Mouse (Mus musculus) megakaryocyte, embryonic 14.5 days (primary cell): Measurements from ENCODE around the gene Tmem110. TPM values are rescaled to one million over a fixed set of nuclear protein-coding genes. Genes with fewer than 3 reads are reported as not detected.

Experiments used
- H3K27me3 ChIP-seq: replicated peaks from 2 replicates; pipeline ENCODE3; 2012; ENCODE audit warnings: inconsistent platforms
- H3K36me3 ChIP-seq: replicated peaks from 2 replicates; pipeline ENCODE3; 2012; ENCODE audit warnings: low read length, inconsistent platforms, mixed read lengths
- H3K4me1 ChIP-seq: 2 replicates; pipeline ENCODE4 v1.6.1; 2012; ENCODE audit warnings: inconsistent platforms
- H3K4me3 ChIP-seq: replicated peaks from 2 replicates; pipeline ENCODE3; 2012; ENCODE audit warnings: moderate library complexity, mild to moderate bottlenecking, inconsistent platforms
- H3K9me3 ChIP-seq: 2 replicates; pipeline ENCODE4 v1.6.1; 2012; ENCODE audit warnings: inconsistent platforms
- FLI1 ChIP-seq: IDR thresholded peaks from 2 replicates; pipeline ENCODE4 v1.6.1; 2012; ENCODE audit warnings: low read length, inconsistent platforms, mixed read lengths
- GATA1 ChIP-seq: IDR thresholded peaks from 3 replicates; pipeline ENCODE4 v1.6.1; 2012; ENCODE audit warnings: mixed read lengths, low read length, inconsistent platforms, borderline replicate concordance
- polyA plus RNA-seq: library from polyadenylated mRNA; stranded (reverse); fragments of >175 nt; gene quantifications from 2 replicates; pipeline ENCODE4 v1.2.3, GENCODE M21; 2012; ENCODE audit warnings: low replicate concordance; ENCODE audit not compliant: insufficient read depth

Gene Tmem110
- polyA plus RNA-seq, 1 experiment, result 21.4 TPM

GRCm38 (mm10) chr14:30886204-30886603, 60.8 kb downstream of the Tmem110 start, which contains the start of gene Itih4:
Gene Itih4, plus strand, starts transcription at chr14:30886476.
- Histone ChIP-seq H3K4me3 (no peak within 1 kb of the TSS), H3K36me3 (no peaks in the 10 kb centered on the region), H3K9me3 (no peaks in the 10 kb centered on the region)

GRCm38 (mm10) chr14:30888271-30888732, 62.9 kb downstream of the Tmem110 start:
- TF ChIP-seq GATA1 (no peak), FLI1 (no peak)
- H3K9me3 ChIP-seq, result no peaks in the 10 kb centered on the region
- no peaks in the 10 kb centered on the region for H3K36me3 ChIP-seq
- peak overlapping the region; percentile 51 for H3K4me3 ChIP-seq
- H3K27me3 ChIP-seq, result peaks cover 59% of the 10 kb centered on the region
- H3K4me1 ChIP-seq, result peaks cover 19% of the 10 kb centered on the region

More at GRCm38 (mm10) chr14:30886204-30886603, 60.8 kb downstream of the Tmem110 start, which contains the start of gene Itih4:
- TF ChIP-seq GATA1, result no peak
- TF ChIP-seq FLI1, result no peak
- Histone ChIP-seq H3K27me3 (peaks cover 46% of the 10 kb centered on the region), H3K4me1 (peaks cover 30% of the 10 kb centered on the region)

GRCm38 (mm10) chr14:30899972-30900371, 74.6 kb downstream of the Tmem110 start:
- TF ChIP-seq FLI1 (no peak), GATA1 (no peak)
- peaks cover 11% of the 10 kb centered on the region for H3K27me3 ChIP-seq
- no peaks in the 10 kb centered on the region for H3K36me3 ChIP-seq
- H3K9me3 ChIP-seq, result peaks cover 8% of the 10 kb centered on the region
- peaks cover 61% of the 10 kb centered on the region for H3K4me1 ChIP-seq
- H3K4me3 ChIP-seq, result peak overlapping the region; percentile 65

- Histone ChIP-seq H3K27me3 (peaks cover 5% of the 10 kb centered on the region), H3K36me3 (no peaks in the 10 kb centered on the region), H3K4me3 (no peak overlapping the region), H3K4me1 (peaks cover 53% of the 10 kb centered on the region), H3K9me3 (peaks cover 8% of the 10 kb centered on the region)
- TF ChIP-seq GATA1 (no peak), FLI1 (no peak)
Measured at GRCm38 (mm10) chr14:30902628-30903027, 77.2 kb downstream of the Tmem110 start.

GRCm38 (mm10) chr14:30903036-30903435, 77.6 kb downstream of the Tmem110 start:
- Histone ChIP-seq H3K36me3 (no peaks in the 10 kb centered on the region), H3K4me1 (peaks cover 54% of the 10 kb centered on the region), H3K9me3 (peaks cover 8% of the 10 kb centered on the region), H3K4me3 (no peak overlapping the region), H3K27me3 (peaks cover 5% of the 10 kb centered on the region)
- TF ChIP-seq FLI1, result no peak
- no peak for TF ChIP-seq GATA1

- no peak for TF ChIP-seq FLI1
- TF ChIP-seq GATA1, result no peak
- Histone ChIP-seq H3K9me3 (peaks cover 6% of the 10 kb centered on the region), H3K36me3 (no peaks in the 10 kb centered on the region), H3K27me3 (peaks cover 1% of the 10 kb centered on the region), H3K4me3 (no peak overlapping the region), H3K4me1 (peaks cover 51% of the 10 kb centered on the region)
Measured at GRCm38 (mm10) chr14:30904307-30904706, 78.9 kb downstream of the Tmem110 start.

- no peak for TF ChIP-seq FLI1
- no peak for TF ChIP-seq GATA1
- Histone ChIP-seq H3K4me1 (peaks cover 34% of the 10 kb centered on the region), H3K27me3 (peaks cover 4% of the 10 kb centered on the region), H3K36me3 (no peaks in the 10 kb centered on the region), H3K9me3 (no peaks in the 10 kb centered on the region), H3K4me3 (no peak overlapping the region)
Measured at GRCm38 (mm10) chr14:30906001-30906400, 80.6 kb downstream of the Tmem110 start.

DNA sequence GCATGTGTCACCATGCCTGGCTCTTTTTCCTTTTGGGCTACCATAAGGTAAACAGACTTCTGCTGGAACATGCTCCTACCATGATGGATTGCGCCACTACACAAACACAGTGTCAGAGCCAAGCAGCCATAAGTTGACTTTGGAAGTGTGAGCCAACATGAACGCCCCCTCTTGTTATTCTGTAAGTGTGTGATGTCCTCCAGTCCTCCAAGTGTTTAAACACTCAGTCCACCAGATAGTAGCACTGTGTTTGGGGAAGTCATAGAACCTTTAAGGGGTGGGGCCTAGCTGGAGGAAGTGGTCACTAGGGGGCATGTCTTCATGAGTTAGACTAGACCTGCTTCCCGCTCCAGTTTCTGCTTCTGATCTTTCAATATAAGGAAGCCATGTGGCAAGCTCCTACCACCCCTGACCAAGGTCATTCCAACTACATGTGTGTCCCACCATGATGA, 82.5 kb downstream of the Tmem110 start:
- no peak for TF ChIP-seq GATA1
- TF ChIP-seq FLI1, result no peak
- Histone ChIP-seq H3K4me3 (no peak overlapping the region), H3K4me1 (peaks cover 28% of the 10 kb centered on the region), H3K9me3 (no peaks in the 10 kb centered on the region), H3K36me3 (no peaks in the 10 kb centered on the region), H3K27me3 (peaks cover 15% of the 10 kb centered on the region)

GRCm38 (mm10) chr14:30911141-30911540, 85.8 kb downstream of the Tmem110 start:
- Histone ChIP-seq H3K9me3 (no peaks in the 10 kb centered on the region), H3K36me3 (no peaks in the 10 kb centered on the region), H3K27me3 (peaks cover 36% of the 10 kb centered on the region), H3K4me3 (no peak overlapping the region), H3K4me1 (peaks cover 23% of the 10 kb centered on the region)
- TF ChIP-seq FLI1 (no peak), GATA1 (no peak)

DNA sequence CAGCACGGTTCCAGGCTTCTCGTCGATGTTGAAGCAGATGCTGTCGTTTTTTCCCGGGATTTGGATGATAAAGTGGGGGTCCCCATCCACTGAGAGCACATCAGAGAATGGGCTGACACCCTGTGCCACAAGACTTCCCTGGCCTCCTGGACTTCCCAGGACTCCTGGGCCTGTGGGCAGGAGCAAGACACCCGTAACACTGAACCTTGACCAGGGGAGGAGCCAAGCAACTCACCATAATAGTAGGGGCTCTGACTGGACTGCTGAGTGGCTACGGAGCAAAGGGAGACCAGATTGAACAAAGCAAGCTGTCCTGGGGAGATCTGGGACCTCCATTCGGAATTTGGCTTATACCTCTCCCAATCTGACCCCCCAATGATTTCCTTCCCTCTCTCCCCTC, 87.3 kb downstream of the Tmem110 start:
- Histone ChIP-seq H3K4me1 (peaks cover 13% of the 10 kb centered on the region), H3K27me3 (peaks cover 40% of the 10 kb centered on the region), H3K9me3 (no peaks in the 10 kb centered on the region), H3K36me3 (no peaks in the 10 kb centered on the region), H3K4me3 (no peak overlapping the region)
- TF ChIP-seq FLI1 (no peak), GATA1 (no peak)
